Mouse (Mus musculus) ES-E14 (cell line): ENCODE results near the gene Rhbdf1.

Experiments used
- CHD2 ChIP-seq: IDR thresholded peaks from 2 replicates; pipeline ENCODE4 v1.6.1; 2014; ENCODE audit warnings: mild to moderate bottlenecking, low read depth, low read length, inconsistent platforms
- HCFC1 ChIP-seq: IDR thresholded peaks from 2 replicates; pipeline ENCODE4 v1.6.1; 2012; ENCODE audit warnings: low read length, inconsistent platforms, borderline replicate concordance; ENCODE audit not compliant: insufficient read depth
- ZC3H11A ChIP-seq: IDR thresholded peaks from 2 replicates; pipeline ENCODE4 v1.6.1; 2012; ENCODE audit warnings: low read depth, mild to moderate bottlenecking, inconsistent platforms, low read length, borderline replicate concordance
- ZNF384 ChIP-seq: IDR thresholded peaks from 2 replicates; pipeline ENCODE4 v1.6.1; 2012; ENCODE audit warnings: low read depth, low read length, inconsistent platforms

- no peak for TF ChIP-seq HCFC1
- TF ChIP-seq ZC3H11A, result no peak
- no peak for TF ChIP-seq CHD2
- TF ChIP-seq ZNF384, result no peak
Observed at GRCm38 (mm10) chr11:32253121-32253520, 31.0 kb upstream of the Rhbdf1 start.
